Mouse (Mus musculus): ENCODE measurements at regions not wholly inside any gene's neighbourhood (a gene's known extent, or its start where the extent isn't known, plus 50 kb on each side); places are given as distances from the start of the nearest gene placed in this dataset.

GRCm38 (mm10) chr3:8053711-8054110 is 1433.5 kb upstream of the 1700008P02Rik start:
- no peak overlapping the region for H3K4me3 ChIP-seq (replicated peaks; ENCODE audit: extremely low read depth, low read depth, low read length)
- TF ChIP-seq CTCF (IDR thresholded peaks at IDR 0.05; ENCODE audit: insufficient read depth, low read length) = no peak
- no peak for TF ChIP-seq POLR2A (IDR thresholded peaks at IDR 0.05; ENCODE audit: borderline replicate concordance, extremely low read depth, low read depth, low read length)
- DNase-seq = no peak
- H3K4me1 ChIP-seq (ENCODE audit: control insufficient read depth, insufficient read depth, low read length) = no peaks in the 10 kb centered on the region

- WGBS = 71% methylated on average over 4 of the region's 4 CpGs
- DNase-seq = no peak
- TF ChIP-seq CTCF (IDR thresholded peaks at IDR 0.05; ENCODE audit: insufficient read depth, low read length) (no peak), POLR2A (IDR thresholded peaks at IDR 0.05; ENCODE audit: borderline replicate concordance, extremely low read depth, low read depth, low read length) (no peak)
- no peaks in the 10 kb centered on the region for H3K4me1 ChIP-seq (ENCODE audit: control insufficient read depth, insufficient read depth, low read length)
- H3K4me3 ChIP-seq (replicated peaks; ENCODE audit: extremely low read depth, low read depth, low read length) = no peak overlapping the region
Measured at GRCm38 (mm10) chr3:8051167-8051566, 1430.9 kb upstream of the 1700008P02Rik start.

GRCm38 (mm10) chr3:8049706-8050105 is 1429.5 kb upstream of the 1700008P02Rik start:
- TF ChIP-seq CTCF (IDR thresholded peaks at IDR 0.05; ENCODE audit: insufficient read depth, low read length) (no peak), POLR2A (IDR thresholded peaks at IDR 0.05; ENCODE audit: borderline replicate concordance, extremely low read depth, low read depth, low read length) (no peak)
- no peak for DNase-seq
- 71% methylated on average over 1 of the region's 1 CpGs for WGBS
- no peaks in the 10 kb centered on the region for H3K4me1 ChIP-seq (ENCODE audit: control insufficient read depth, insufficient read depth, low read length)
- H3K4me3 ChIP-seq (replicated peaks; ENCODE audit: extremely low read depth, low read depth, low read length) = no peak overlapping the region

- H3K4me1 ChIP-seq (ENCODE audit: control insufficient read depth, insufficient read depth, low read length) = no peaks in the 10 kb centered on the region
- DNase-seq = no peak
- WGBS = 43% methylated on average over 3 of the region's 3 CpGs
Measured at GRCm38 (mm10) chr3:8046348-8046747, 1426.1 kb upstream of the 1700008P02Rik start.

GRCm38 (mm10) chr3:8036697-8037096 is 1416.5 kb upstream of the 1700008P02Rik start:
- 65% methylated on average over 1 of the region's 1 CpGs for WGBS
- no peak for DNase-seq

More at GRCm38 (mm10) chr3:8046348-8046747, 1426.1 kb upstream of the 1700008P02Rik start:
- no peak overlapping the region for H3K4me3 ChIP-seq (replicated peaks; ENCODE audit: extremely low read depth, low read depth, low read length)
- TF ChIP-seq POLR2A (IDR thresholded peaks at IDR 0.05; ENCODE audit: borderline replicate concordance, extremely low read depth, low read depth, low read length) (no peak), CTCF (IDR thresholded peaks at IDR 0.05; ENCODE audit: insufficient read depth, low read length) (no peak)

GRCm38 (mm10) chr3:8035091-8035729 is 1415.0 kb upstream of the 1700008P02Rik start:
- WGBS = 80% methylated on average over 14 of the region's 14 CpGs
- no peak for TF ChIP-seq CTCF (IDR thresholded peaks at IDR 0.05; ENCODE audit: insufficient read depth, low read length)
- no peak for TF ChIP-seq POLR2A (IDR thresholded peaks at IDR 0.05; ENCODE audit: borderline replicate concordance, extremely low read depth, low read depth, low read length)
- DNase-seq = no peak
- H3K4me1 ChIP-seq (ENCODE audit: control insufficient read depth, insufficient read depth, low read length) = no peaks in the 10 kb centered on the region
- no peak overlapping the region for H3K4me3 ChIP-seq (replicated peaks; ENCODE audit: extremely low read depth, low read depth, low read length)

More at GRCm38 (mm10) chr3:8036697-8037096, 1416.5 kb upstream of the 1700008P02Rik start:
- Histone ChIP-seq H3K4me3 (replicated peaks; ENCODE audit: extremely low read depth, low read depth, low read length) (no peak overlapping the region), H3K4me1 (ENCODE audit: control insufficient read depth, insufficient read depth, low read length) (no peaks in the 10 kb centered on the region)
- TF ChIP-seq CTCF (IDR thresholded peaks at IDR 0.05; ENCODE audit: insufficient read depth, low read length) (no peak), POLR2A (IDR thresholded peaks at IDR 0.05; ENCODE audit: borderline replicate concordance, extremely low read depth, low read depth, low read length) (no peak)

- H3K4me3 ChIP-seq (replicated peaks; ENCODE audit: extremely low read depth, low read depth, low read length) = no peak overlapping the region
- no peak for DNase-seq
- no peaks in the 10 kb centered on the region for H3K4me1 ChIP-seq (ENCODE audit: control insufficient read depth, insufficient read depth, low read length)
- 74% methylated on average over 4 of the region's 4 CpGs for WGBS
- TF ChIP-seq POLR2A (IDR thresholded peaks at IDR 0.05; ENCODE audit: borderline replicate concordance, extremely low read depth, low read depth, low read length) (no peak), CTCF (IDR thresholded peaks at IDR 0.05; ENCODE audit: insufficient read depth, low read length) (no peak)
Measured at GRCm38 (mm10) chr3:8026325-8027017, 1406.2 kb upstream of the 1700008P02Rik start.

GRCm38 (mm10) chr3:8022654-8023053 is 1402.4 kb upstream of the 1700008P02Rik start:
- DNase-seq = no peak
- Histone ChIP-seq H3K4me1 (ENCODE audit: control insufficient read depth, insufficient read depth, low read length) (no peaks in the 10 kb centered on the region), H3K4me3 (replicated peaks; ENCODE audit: extremely low read depth, low read depth, low read length) (no peak overlapping the region)
- WGBS = 82% methylated on average over 10 of the region's 10 CpGs
- TF ChIP-seq POLR2A (IDR thresholded peaks at IDR 0.05; ENCODE audit: borderline replicate concordance, extremely low read depth, low read depth, low read length) (no peak), CTCF (IDR thresholded peaks at IDR 0.05; ENCODE audit: insufficient read depth, low read length) (no peak)

GRCm38 (mm10) chr3:8017489-8017888 is 1397.2 kb upstream of the 1700008P02Rik start:
- no peaks in the 10 kb centered on the region for H3K4me1 ChIP-seq (ENCODE audit: control insufficient read depth, insufficient read depth, low read length)
- no peak for TF ChIP-seq CTCF (IDR thresholded peaks at IDR 0.05; ENCODE audit: insufficient read depth, low read length)
- TF ChIP-seq POLR2A (IDR thresholded peaks at IDR 0.05; ENCODE audit: borderline replicate concordance, extremely low read depth, low read depth, low read length) = no peak
- WGBS = 76% methylated on average over 3 of the region's 3 CpGs
- DNase-seq = no peak
- H3K4me3 ChIP-seq (replicated peaks; ENCODE audit: extremely low read depth, low read depth, low read length) = no peak overlapping the region

GRCm38 (mm10) chr3:8016945-8017344 is 1396.7 kb upstream of the 1700008P02Rik start:
- no peak for DNase-seq
- Histone ChIP-seq H3K4me1 (ENCODE audit: control insufficient read depth, insufficient read depth, low read length) (no peaks in the 10 kb centered on the region), H3K4me3 (replicated peaks; ENCODE audit: extremely low read depth, low read depth, low read length) (no peak overlapping the region)
- no peak for TF ChIP-seq POLR2A (IDR thresholded peaks at IDR 0.05; ENCODE audit: borderline replicate concordance, extremely low read depth, low read depth, low read length)
